Mouse (Mus musculus): ENCODE data around the gene Gtf3c6.
A peak's percentile ranks its signal among the peaks of the same experiment; 100 is the strongest.

The Gtf3c6 gene

GRCm38 (mm10) chr10:40258976-40259375 is 1.1 kb upstream of the Gtf3c6 start:
- DNase-seq (ENCODE audit: low read depth, low spot score) = peak; percentile 70

DNA sequence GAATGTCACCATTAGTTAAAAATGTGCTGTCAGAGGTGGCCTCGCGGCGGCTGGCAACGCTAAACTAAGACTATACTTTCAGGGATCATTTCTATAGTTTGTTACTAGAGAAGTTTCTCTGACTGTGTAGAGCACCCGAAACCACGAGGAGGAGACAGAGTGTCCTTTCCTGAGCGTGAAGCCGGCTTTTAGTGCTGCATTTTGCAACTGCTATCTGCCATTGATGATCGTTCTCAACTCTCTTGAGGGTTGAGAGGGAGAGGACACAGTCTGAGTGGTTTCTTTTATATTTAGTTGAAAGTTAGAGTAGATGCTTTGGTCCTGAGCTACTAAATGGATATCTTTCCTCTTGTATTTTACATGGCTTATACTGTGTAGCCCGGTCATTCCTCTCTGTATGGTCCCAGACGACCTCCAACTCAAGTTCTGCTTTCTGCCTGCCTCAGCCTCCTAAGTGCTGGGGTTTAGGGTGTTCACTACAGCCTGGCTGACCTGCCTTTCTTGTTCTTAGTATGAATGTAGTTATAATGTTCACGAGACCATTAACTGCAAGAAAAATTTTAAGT is 576 bp upstream of the Gtf3c6 start:
- peak; percentile 99 for DNase-seq (ENCODE audit: low read depth, low spot score)

GRCm38 (mm10) chr10:40256716-40257115 is 1.2 kb downstream of the Gtf3c6 start:
- DNase-seq (ENCODE audit: low read depth, low spot score) = peak; percentile 91

GRCm38 (mm10) chr10:40250969-40251368 is 6.9 kb downstream of the Gtf3c6 start:
- no peak for DNase-seq (ENCODE audit: low read depth, low spot score)

- peak; percentile 27 for DNase-seq (ENCODE audit: low read depth, low spot score)
These were observed 8.3 kb downstream of the Gtf3c6 start for GRCm38 (mm10) chr10:40249625-40250024.

GRCm38 (mm10) chr10:40247166-40247716 is 10.7 kb downstream of the Gtf3c6 start:
- no peak for DNase-seq (ENCODE audit: low read depth, low spot score)

DNA sequence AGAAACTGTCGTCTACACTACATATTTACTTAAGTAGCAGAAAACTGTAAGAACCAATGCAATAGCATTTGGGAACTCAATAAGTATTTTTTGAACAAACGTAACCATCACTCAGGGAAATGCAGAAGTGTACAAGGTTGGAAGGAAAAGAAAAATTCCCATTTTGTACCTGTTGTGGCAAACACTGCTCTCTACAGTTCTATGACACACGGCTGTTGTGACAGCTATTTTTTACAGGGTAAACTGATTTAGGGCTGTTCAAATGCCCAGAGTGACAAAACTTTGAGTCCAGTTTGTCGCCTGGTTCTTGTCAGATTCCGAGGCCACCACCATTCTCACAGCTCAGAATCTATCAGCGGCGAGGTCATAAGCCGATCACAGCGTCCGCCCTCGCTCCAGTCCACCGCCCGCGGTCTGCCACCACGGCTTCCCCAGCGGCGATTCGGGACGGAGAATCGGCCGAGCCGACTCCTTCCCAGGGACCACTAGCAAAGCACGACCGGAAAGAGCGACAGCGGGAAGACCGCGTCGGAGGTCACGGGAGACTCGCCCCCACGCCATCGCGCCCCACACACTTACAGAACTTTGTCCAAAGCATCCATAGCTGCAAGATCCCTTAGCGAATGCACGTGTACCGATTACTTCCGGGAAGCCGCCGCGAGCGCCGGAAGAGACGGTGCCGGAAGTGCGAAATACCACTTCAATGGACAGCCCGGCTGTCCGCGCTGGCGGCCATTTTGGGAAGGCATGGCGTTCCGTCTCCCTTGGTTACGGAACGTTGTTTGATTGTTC is 11.3 kb downstream of the Gtf3c6 start, which contains the start of gene Rpf2:
Rpf2 (minus strand) TSS at position 663 of the 792 bp plus-strand sequence.
- DNase-seq (ENCODE audit: low read depth, low spot score) = peak; percentile 87

DNA sequence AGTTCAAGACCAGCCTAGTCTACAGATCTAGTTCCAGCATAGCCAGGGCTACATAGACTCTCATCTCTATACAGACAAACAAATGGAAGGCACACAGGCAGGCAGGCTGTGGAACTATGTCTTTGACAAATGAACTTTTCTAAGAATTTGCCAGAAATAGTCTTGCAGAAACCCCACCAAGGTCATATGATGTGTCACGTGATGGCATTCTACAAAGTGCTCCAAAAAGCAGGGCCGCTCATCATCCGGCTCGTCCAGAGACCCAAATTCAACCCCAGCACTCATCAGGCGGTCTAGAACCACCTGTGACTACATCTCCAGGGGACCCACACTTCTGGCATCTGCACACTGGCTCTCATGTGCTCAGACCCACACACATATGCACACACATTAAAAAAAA is 20.1 kb downstream of the Gtf3c6 start:
- DNase-seq (ENCODE audit: low read depth, low spot score) = no peak

- no peak for DNase-seq (ENCODE audit: low read depth, low spot score)
These were observed 24.7 kb downstream of the Gtf3c6 start for GRCm38 (mm10) chr10:40233241-40233640.

DNA sequence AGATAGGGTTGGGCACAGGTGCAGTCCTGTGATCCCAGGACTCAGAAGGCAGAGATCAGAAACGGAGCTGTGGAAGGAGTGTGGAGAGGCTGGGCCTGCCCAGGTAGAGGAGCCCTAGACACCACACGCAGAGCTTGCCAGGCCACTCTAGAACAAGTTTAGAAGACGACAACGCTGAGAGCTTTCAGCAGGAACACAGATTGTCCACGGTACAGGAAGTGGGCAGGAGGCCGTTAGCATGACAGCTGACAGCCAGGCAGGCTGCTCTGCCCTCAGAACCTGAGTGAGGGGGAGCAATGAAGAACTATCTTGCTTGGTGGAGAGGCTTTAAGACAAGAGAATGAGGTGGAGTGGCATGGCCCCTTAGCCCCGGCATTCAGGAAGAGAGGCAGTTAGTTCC is 25.5 kb downstream of the Gtf3c6 start:
- no peak for DNase-seq (ENCODE audit: low read depth, low spot score)

DNA sequence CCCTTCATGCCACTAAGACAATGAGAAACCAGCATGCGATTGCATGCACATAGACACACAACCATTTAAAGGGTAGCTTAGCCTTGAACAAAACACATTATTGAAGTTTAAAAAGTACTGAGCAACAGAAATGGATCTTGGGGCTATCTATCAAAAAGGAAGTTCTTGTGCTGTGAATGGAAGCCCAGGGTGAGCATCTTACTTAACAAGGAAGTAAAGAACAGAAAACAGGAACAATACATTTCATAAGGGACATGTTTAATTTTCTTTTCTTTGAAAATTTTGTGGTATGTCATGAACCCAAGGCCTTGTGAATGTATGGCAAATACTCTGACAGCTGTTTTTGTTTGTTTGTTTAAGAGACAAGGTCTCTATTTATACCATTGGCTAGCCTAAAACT is 28.2 kb downstream of the Gtf3c6 start:
- no peak for DNase-seq (ENCODE audit: low read depth, low spot score)

- DNase-seq (ENCODE audit: low read depth, low spot score) = no peak
These were observed 30.1 kb downstream of the Gtf3c6 start for GRCm38 (mm10) chr10:40227660-40228303.

GRCm38 (mm10) chr10:40218874-40219273 is 39.0 kb downstream of the Gtf3c6 start:
- DNase-seq (ENCODE audit: low read depth, low spot score) = no peak

- peak; percentile 95 for DNase-seq (ENCODE audit: low read depth, low spot score)
These were observed 45.3 kb downstream of the Gtf3c6 start for GRCm38 (mm10) chr10:40212443-40213169.

All from ES-CJ7 (cell line).